Mouse (Mus musculus) T-cell, adult 2 months (primary cell): Measurements from ENCODE around the gene Hells.
A peak's percentile ranks its signal among the peaks of the same experiment; 100 is the strongest.

Source experiments
- DNase-seq: peaks from one replicate; pipeline ENCODE4 v3.0.0; 2022; ENCODE audit warnings: low spot score

Gene Hells

DNA sequence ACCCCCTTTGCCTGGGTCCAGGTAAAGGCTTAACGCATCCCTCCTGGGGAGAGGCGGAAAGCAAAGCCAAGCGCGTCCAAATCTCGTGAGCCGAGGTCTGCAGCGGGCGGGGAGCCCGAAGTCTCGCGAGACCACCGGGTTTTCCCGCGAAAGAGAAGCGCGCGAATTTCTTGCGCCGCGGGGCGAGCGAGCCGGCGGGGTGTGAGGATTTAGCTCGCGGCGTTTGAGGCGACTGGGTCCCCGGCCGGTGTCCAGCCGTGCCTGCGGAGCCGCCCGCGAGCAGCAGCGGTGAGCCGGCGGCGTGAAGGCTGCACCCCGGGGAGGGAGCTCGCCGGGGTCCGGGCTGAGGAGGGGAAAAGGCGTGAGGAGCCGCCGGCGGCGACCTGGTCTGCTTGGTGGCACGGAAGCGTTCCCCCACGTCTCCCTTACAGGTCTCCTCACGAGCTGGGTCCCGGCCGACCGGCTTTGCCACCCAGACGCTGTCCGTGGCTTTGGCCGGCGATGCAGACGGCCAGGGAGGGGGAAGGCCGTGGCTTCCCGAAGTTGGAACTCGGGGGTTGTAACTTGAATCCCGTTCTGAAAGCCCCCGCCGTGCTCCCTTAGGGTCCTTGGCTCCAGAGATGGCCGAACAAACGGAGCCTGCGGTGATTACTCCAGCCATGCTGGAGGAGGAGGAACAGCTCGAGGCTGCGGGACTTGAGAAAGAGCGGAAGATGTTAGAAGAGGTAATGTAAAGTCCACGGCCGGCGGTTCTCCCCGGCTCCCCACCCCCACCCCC is at the start of gene Hells:
Hells (plus strand) TSS at position 128 of the 778 bp plus-strand sequence.
- peak; percentile 84 for DNase-seq

DNA sequence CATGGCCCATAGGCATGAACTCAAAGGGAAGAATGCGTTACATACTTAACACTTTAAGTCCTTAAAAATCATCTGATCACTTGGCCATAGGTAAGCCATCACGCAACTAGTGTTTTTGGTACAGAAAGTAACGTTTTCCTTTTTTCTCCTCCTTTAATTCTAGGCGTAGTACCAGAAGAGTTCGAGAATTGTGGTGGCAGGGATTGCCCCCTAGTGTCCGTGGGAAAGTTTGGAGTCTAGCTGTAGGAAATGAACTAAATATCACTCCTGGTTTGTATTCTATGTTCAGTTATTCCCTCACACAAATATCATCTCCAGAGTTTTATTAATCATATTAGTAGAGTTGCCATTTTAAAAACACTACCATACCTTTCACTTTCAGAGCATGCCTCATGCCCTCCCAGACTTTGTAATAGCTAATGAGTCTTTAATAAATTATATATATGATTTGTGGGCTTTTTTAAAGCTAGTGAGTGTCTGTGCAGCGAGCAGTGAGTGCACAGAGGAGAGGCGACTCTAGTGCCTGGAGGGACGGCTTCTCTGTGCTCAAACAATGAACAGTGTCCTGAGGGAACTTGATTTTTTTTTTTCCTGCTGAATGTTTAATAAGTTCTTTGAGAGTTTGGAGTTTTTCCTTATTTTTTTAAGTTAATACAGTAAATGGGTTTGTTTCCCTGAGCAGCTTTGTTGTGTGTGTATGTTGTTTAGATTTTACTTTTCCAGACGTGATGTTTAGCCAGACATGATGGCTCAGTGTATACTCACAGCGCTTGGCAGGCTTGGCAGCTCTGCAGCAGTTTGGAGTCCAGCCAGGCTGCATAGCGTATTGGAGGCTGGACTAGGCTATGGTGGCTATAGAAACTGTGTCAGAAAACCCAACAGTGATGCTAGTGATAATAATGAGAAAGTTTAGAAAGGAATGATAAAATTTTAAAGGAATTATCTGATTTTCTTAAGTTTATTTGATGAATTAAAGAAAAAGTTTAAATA is 29.3 kb upstream of the Hells start:
- DNase-seq, result no peak

DNA sequence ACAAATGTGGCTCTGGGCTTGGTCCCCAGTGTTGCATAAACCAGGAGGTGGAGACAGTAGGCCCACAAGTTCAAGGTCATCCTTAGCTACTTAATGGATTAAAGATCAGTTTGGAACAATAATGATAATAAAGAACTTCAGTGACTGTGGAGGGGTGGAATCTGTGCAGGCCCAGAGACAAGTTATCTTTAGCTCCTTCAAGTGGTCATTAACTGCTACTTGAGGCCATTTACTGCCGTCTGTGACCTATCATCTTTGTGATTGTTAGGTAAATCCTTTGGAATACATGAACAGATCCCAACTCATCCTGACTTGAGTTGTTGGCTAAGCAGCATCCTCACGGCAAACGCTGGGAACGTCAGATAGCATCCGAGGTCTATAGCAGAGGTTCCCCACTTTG is 28.2 kb upstream of the Hells start:
- DNase-seq, result no peak

DNA sequence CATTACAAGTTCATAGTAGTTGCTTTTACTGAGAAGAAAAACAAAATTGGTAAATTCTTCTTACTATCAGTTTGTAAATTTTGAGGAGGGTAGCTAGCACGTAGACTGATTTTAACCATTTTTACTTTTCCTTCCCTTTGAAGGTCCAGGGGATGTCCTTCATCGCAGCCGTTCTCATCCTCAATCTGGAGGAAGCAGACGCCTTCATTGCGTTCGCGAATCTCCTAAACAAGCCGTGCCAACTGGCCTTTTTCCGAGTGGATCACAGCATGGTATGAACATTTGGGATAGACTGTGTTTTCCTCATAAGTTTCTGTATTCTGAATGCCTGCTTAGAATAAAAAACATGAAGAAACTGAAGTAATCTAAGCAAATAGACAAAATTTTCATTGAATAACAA is 16.9 kb upstream of the Hells start:
- no peak for DNase-seq

DNA sequence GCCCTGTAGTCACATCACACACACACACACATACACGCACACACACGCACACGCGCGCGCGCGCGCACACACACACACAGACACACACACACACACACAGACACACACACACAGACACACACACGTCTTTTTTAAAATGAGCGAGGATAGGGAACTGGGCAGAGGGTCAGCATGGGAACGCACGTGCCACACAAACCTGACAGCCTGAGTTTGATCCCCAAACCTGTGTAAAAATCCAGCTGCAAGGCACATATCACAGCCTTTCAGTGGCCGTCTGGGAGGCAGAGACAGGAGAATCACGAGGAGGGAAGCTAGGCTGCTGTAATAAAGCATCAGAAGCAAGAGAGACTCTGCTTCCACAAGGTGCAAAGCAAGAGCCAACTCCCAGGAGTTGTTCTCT is 15.8 kb upstream of the Hells start:
- DNase-seq, result no peak

DNA sequence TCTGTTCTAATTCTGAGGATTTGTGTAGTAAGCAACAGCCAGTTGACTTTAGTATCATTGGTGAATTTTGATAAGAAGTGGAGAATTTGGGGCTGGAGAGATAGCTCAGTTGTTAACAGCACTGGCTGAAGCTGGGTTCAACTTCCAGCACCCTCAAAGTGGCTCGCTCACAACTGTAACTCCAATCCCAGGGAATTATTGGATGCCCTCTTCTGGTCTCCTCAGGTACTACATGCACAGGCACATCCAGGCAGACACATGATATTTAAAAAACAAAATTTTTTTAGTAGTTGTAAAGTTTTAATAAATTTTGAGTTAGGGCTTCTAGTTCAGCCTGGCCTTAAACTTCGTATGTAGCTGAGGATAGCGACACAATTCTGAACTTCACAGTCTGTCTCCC is 15.0 kb upstream of the Hells start:
- DNase-seq, result peak; percentile 5

DNA sequence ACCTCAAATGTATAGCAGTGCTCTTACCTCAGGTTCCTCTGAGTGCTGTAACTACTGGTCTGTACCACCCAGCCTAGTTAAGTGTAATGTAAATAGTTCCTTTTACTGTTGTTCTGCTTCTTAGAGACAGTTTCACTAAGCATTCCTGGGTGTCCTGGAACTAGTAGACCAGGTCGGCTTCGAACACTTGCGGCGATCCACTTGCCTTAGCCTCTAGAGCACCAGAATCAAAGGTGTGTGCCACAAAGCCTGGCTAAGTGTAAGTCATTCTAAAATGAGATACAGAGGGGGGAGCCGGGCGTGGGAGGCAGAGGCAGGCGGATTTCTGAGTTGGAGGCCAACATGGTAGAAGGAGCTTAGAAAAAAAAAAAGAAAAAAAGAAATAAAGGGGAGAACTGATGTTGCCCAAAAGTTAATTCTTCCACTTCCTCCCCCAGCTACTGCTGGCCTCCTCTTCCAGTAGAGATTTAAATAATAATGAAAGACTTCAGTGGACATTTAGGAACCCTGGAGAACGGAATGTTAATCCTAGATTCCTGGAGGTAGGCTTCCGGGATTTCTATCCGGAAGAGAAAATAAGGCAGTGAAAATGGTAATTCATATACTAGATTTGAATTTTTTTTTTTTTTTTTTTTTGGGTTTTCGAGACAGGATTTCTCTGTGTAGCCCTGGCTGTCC is 2.1 kb upstream of the Hells start:
- DNase-seq, result no peak

DNA sequence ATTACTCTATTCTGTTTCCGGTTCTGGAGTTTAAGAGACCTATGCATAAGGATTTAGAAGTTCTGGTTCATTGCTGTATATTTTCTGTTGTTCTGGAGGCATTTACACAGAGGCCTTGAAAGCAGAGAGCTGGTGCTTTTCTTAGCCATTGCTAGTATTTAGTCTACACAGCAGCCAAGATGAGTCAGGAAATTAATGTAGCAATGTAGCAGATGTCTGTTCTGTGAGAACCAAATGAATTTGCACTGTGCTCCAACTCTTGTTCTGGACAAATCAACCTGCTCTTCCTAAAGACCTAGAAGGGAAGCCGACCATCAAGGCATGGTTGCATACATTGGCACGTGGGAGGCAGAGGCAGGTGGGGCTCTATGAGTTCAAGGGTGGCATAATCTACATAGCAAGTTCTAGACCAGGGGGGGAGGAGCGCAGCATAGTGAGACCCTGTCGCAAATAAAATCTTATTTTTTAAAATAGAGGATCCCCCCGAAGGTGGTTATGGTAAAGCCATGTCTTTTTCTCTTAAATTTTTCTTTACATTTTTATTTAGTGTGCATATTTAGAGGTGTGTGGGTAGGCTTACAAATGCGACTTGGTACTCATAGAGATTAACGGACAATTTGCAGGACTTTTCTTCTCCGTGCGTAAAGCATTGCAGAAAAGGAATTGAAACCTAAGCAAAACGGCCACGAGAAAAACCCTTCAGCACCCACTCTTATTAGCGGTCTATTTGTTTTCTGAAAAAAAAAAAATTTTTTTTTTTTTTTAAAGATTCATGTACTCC is 1.1 kb upstream of the Hells start:
- no peak for DNase-seq

DNA sequence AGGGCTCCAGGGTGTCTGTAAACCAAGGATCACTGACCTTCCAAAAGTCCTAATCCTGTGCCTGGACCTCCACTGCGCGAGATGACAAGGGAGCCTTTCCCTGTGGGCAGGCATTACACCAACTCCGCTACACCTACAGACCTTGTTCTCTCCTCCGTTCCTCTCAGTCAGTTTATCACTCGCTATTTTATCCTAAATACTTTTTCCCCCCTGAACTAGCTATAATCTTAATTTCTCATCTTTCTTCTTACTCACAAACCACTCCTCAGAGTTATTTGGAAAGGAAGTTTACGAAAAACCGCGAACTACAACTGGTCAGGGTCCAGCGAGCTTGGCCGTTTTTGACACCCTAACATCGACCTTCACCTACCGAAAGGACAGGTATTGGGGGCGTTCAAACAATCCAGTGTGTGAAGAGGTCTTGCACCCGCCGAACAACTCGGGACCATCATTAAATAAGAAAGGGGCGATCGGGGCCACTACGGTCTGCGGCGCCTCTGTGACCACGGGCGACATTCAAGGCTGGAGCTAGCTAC is 395 bp upstream of the Hells start:
- no peak for DNase-seq

DNA sequence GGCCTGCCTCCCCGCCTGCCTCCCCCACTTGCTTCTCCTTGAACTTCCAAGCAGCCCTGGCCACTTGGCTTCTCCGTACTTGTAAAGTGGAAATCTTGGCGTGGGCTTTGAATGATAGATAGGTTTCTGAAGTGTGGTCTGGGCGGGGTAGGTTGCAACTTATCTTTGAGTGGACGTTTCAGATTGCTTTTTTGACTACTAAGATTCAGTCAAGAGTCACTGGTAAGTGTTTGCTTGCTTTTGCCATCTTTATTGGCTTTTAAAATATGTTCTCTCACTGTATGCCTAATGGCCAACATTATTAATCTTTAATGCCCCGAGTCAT is 813 bp downstream of the Hells start:
- no peak for DNase-seq

DNA sequence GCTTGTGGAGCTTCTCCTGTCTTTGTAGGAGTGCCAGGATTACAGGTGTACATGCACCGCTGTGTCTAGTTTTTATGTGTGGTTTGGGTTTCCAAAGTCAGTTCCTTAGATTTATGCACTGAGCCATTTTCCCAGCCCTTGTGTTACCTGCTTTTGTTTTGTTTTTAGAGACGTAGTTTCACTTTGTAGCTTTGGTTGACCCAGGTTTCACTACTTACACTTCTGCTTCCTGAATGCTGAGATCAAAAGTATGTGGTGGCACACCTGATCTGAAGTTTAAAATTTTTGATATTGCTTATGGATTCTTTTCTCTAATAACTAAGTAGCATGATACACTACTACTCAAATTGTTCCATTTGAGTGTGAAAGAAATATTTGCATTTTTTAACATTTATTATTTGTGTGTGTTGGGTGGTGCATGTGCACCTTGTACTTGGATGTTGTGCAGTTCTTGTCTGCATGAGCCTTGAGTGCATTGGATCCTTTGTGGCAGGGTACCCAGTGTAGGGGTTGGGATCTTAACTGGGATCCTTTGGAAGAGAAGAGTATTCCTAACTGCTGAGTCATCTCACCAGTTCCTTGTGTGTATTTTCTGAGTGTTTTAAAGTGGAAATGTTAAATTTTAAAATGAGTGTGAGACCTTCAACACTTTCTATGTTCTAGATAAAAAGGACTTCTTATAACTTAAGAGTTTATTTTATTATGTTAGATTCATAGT is 14.0 kb downstream of the Hells start:
- DNase-seq, result no peak

DNA sequence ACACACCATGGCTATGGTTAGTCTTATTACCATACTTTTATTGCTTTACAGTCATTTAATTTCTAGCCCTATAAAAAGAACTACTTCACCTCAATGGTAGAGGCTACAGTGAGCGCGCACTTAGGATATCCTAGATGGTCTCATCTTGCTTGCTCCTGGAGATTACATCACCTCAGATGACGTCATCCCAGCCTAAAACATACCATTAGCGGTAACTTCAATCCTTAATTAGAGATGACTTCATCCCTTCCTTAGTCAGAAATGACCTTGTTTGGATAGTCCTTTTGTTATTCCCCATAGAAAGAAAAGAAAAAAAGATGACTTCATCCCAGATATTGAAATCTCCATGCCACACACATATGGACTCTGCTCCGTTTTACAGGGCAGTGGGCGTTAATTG is 40.0 kb downstream of the Hells start:
- DNase-seq, result no peak

DNA sequence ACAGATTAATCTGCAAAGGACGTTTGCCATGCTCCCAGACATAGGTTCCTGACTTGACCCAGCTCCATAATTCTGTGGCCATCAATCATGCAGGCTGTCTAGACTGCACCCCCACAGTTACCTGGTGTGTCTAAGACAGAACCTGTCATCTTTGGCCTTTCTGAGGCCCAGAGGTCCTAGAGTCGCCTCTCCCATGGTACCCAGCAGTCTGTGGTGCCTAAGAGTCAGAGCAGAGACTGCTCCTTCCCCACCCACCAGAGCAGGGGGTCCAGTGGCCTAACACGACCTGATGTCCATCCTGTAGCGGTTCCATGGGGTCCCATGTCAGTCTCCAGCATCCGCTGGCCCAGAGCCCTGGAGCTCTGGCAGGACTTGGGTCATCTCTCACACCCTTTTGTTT is 41.9 kb downstream of the Hells start:
- DNase-seq, result no peak

DNA sequence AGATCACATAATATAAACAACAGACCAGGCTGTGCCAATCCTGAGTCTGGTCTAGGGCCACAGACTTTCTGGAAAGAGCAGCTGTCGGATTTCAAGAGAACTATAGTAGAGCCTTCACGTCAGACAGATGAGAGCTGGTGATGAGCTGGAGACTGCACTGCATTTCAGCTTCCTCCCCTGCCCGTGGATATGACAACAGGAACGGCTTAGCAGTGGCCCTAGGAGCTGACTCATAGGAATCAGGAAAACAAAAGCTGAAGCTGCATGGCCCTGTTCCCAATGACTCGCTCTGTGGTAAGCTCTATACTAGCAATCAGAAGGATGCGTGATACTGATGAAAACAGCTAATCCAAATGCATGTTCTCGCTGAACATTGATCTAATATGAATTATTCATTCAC is 43.0 kb downstream of the Hells start:
- no peak for DNase-seq

DNA sequence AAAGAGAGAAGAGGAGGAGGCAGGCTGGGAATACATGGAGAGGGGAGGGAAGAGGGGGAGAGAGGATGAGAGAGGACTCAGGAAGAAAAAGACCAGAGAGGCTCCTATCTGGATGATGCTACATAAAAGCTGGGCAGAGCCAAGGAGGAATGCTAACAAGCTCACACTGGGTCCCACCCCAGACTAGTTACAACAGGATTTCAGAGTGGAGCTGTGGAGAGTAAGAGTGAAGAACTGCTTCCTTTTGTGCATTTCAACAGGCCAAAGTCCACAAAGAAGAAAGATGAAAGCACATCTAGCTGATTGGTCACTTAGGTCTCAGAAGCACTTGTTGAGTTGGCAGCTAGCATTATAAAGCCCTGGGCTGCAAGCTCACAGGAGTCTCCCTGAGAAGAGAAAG is 45.6 kb downstream of the Hells start:
- DNase-seq, result no peak

DNA sequence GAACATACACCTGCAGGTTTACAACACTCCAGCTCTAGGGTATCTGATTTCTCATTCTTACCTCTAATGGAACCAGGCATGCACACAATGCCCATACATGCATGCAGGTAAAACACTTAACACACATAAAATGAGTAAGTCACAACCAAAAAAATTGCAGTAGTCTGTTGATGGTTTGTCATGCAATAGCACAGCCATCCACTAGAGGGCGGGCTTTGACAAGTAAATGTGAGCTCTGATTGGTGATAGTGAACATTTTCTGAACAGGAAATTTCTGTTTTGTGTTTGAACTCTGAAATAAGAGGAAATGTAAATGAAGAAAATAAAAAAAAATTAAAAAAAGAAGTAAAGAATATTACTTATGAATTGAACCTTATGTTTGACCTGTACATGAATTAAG is 51.3 kb downstream of the Hells start:
- peak; percentile 28 for DNase-seq

DNA sequence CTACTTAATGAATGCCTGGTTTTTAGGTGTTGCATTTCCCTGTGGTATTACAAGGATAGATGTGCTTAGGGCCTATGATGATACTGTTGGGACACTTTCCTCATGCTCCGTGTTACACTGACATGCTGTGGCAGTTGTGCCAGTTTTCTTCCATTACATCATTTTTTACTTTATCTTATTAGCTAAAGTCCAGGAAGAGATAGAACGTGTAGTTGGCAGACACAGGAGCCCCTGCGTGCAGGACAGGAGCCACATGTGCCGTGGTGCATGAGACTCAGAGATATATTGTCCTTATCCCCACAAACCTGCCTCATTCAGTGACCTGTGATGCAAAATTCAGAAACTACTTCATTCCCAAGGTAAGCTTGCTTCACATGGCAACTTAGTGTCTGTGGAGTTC is 67.5 kb downstream of the Hells start:
- no peak for DNase-seq

DNA sequence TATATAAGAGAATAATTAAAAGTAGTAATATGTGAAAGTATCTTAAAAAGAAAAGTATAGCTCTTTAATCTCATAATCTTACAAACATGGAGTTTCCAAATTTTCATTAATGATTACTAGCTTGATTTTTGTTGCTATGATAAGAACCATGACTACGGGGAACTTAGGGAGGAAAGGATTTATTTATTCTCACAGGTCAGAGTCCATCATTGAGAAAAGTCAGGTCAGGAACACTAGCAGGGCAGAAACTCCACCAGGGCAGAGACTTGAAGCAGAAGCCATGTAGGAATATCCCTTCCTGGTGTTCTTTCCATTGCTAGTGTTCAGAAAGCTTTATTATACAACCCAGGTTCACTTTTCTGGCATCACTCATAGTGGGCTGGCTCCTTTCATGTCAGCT is 68.0 kb downstream of the Hells start:
- DNase-seq, result no peak

DNA sequence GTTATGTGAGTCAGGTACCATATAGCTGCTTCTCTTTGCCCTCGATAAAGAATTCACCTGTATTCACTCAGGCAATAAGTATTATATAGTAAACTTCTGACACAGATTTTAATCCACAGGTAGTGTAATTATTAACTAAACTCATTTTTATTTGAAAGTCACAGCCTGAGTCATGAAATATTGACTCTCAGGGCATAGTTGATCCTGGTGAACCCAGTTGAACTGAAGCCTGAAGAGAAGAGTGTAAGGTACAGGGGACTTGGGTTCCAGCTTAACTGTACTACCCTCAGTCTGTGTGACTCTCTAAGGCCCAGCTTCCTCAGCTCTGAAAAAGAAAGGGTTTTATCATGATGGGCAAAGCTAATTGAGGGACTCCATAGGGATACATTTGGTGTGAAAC is 74.4 kb downstream of the Hells start:
- DNase-seq, result no peak

DNA sequence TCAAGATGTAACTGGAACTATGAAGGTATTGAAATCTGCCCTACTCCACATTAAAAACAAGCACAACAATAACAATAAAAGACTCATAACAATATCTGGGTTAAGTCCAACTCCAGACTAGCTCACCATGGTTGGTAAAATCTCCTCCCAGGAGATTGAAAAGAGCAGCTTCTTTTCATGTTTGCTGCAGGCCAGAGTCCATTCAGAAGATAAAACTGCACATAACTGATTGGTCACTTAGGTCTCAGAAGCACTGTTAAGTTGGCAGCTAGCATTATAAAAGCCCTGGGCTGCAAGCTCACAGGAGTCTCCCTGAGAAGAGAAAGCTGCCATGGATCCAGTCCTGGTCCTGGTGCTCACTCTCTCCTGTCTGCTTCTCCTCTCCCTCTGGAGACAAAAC is 76.0 kb downstream of the Hells start, which contains the start of gene Cyp2c55:
Cyp2c55 (plus strand) TSS at position 305 of the 400 bp plus-strand sequence.
- DNase-seq, result no peak
